Mouse (Mus musculus) stomach, postnatal 0 days (tissue): ENCODE results near the gene Smg9. TPM values are rescaled to one million over a fixed set of nuclear protein-coding genes. Genes with fewer than 3 reads are reported as not detected.
"Not testable (repeated sequence)": the region's sequence is repeated elsewhere in the genome, so short reads cannot be mapped to it uniquely, and the experiment has no call there.

Experiments used
- ATAC-seq: fragments of 200-750 bp; cut with Nextera tagmentation; 2 replicates; pipeline ENCODE4 v1.8.0; 2017; ENCODE audit not compliant: low FRiP score, low TSS enrichment
- DNase-seq: peaks from one replicate; pipeline ENCODE4 v3.0.0-alpha.2; 2016; ENCODE audit warnings: low spot score
- H3K27ac ChIP-seq: fragments of 300-500 bp; sonication (generic); replicated peaks from 2 replicates; pipeline ENCODE4 v1.5.1; 2014; ENCODE audit warnings: mild to moderate bottlenecking, control low read depth
- H3K27me3 ChIP-seq: fragments of 300-500 bp; sonication (generic); 2 replicates; pipeline ENCODE4 v1.6.1; 2014; ENCODE audit warnings: low read length; ENCODE audit not compliant: control insufficient read depth, insufficient read depth
- H3K36me3 ChIP-seq: fragments of 300-500 bp; sonication (generic); 2 replicates; pipeline ENCODE4 v1.6.1; 2014; ENCODE audit warnings: low read length, mixed read lengths; ENCODE audit not compliant: control insufficient read depth, insufficient read depth
- H3K4me1 ChIP-seq: fragments of 300-500 bp; sonication (generic); replicated peaks from 2 replicates; pipeline ENCODE4 v1.6.1; 2014; ENCODE audit warnings: antibody characterized with exemption; ENCODE audit not compliant: control insufficient read depth, insufficient read depth
- H3K4me2 ChIP-seq: fragments of 300-500 bp; sonication (generic); replicated peaks from 2 replicates; pipeline ENCODE4 v1.6.1; 2014; ENCODE audit warnings: low read depth, mild to moderate bottlenecking, control low read depth, moderate library complexity
- H3K4me3 ChIP-seq: fragments of 300-500 bp; sonication (generic); 2 replicates; pipeline ENCODE4 v1.5.1; 2014; ENCODE audit warnings: low read depth, low read length, control low read depth
- H3K9ac ChIP-seq: fragments of 300-500 bp; sonication (generic); 2 replicates; pipeline ENCODE4 v1.6.1; 2014; ENCODE audit warnings: mild to moderate bottlenecking, low read length, control low read depth, mixed read lengths
- H3K9me3 ChIP-seq: fragments of 300-500 bp; sonication (generic); 2 replicates; pipeline ENCODE4 v1.6.1; 2016; ENCODE audit warnings: low read length; ENCODE audit not compliant: control insufficient read depth
- CTCF ChIP-seq: IDR thresholded peaks from 2 replicates; pipeline ENCODE4 v1.5.1; 2016; ENCODE audit warnings: antibody characterized with exemption, low read depth, mild to moderate bottlenecking, moderate library complexity
- EP300 ChIP-seq: optimal IDR thresholded peaks from 2 replicates; pipeline ENCODE3; 2016; ENCODE audit warnings: antibody characterized with exemption
- WGBS: fragments of 180-500 bp; shearing (Covaris S2); extraction: QIAGEN DNeasy Blood & Tissue Kit; methylation state at CpG from one replicate; pipeline ENCODE4 v1.1.7; 2014; 5-methylcytosine and 5-hydroxymethylcytosine counted together
- polyA plus RNA-seq: library from polyadenylated mRNA; unstranded; fragments of >200 nt; fragmentation: Nextera tagmentation; extraction: Ambion mirVana; gene quantifications from 2 replicates; pipeline ENCODE4 v1.2.1, GENCODE M21; 2015

The Smg9 gene
- polyA plus RNA-seq, 1 experiment from 2014 or later, result 14.1 TPM

GRCm38 (mm10) chr7:24396832-24397231 lies 2.6 kb upstream of the Smg9 start:
- no peaks in the 10 kb centered on the region for H3K9me3 ChIP-seq
- H3K36me3 ChIP-seq, result no peaks in the 10 kb centered on the region
- WGBS, result 54% methylated on average over 11 of the region's 11 CpGs
- H3K9ac ChIP-seq, result no peak overlapping the region
- DNase-seq (no peak), ATAC-seq (no peak)
- TF ChIP-seq CTCF, result no peak
- no peak for TF ChIP-seq EP300
- H3K4me2 ChIP-seq, result no peak overlapping the region
- H3K4me1 ChIP-seq, result 0 out of 2 replicates have a peak, but pooled peaks cover 2% of the 10 kb centered on the region
- no peak overlapping the region for H3K4me3 ChIP-seq
- no peaks in the 10 kb centered on the region for H3K27me3 ChIP-seq
- no peak overlapping the region for H3K27ac ChIP-seq

- no peaks in the 10 kb centered on the region for H3K9me3 ChIP-seq
- H3K27ac ChIP-seq, result no peak overlapping the region
- 93% methylated on average over 7 of the region's 8 CpGs for WGBS
- no peak for TF ChIP-seq EP300
- TF ChIP-seq CTCF, result no peak
- no peak for DNase-seq
- 0 out of 2 replicates have a peak, but pooled peaks cover 2% of the 10 kb centered on the region for H3K4me1 ChIP-seq
- ATAC-seq, result no peak
- no peak overlapping the region for H3K4me3 ChIP-seq
- no peaks in the 10 kb centered on the region for H3K36me3 ChIP-seq
- H3K9ac ChIP-seq, result no peak overlapping the region
- no peaks in the 10 kb centered on the region for H3K27me3 ChIP-seq
- no peak overlapping the region for H3K4me2 ChIP-seq
These were observed 980 bp upstream of the Smg9 start for GRCm38 (mm10) chr7:24398364-24398913.

- Histone ChIP-seq H3K4me2 (peak overlapping the region; percentile 55), H3K4me1 (0 out of 2 replicates have a peak, but pooled peaks cover 2% of the 10 kb centered on the region), H3K4me3 (peak overlapping the region; percentile 60), H3K27me3 (no peaks in the 10 kb centered on the region), H3K9me3 (no peaks in the 10 kb centered on the region), H3K27ac (peak overlapping the region; percentile 98), H3K36me3 (no peaks in the 10 kb centered on the region), H3K9ac (peak overlapping the region; percentile 79)
- no peak for ATAC-seq
- WGBS, result 8% methylated on average over 3 of the region's 3 CpGs
- TF ChIP-seq EP300 (no peak), CTCF (no peak)
- DNase-seq, result no peak
These were observed 648 bp downstream of the Smg9 start for GRCm38 (mm10) chr7:24400082-24400452.

- H3K36me3 ChIP-seq, H3K4me1 ChIP-seq, H3K9me3 ChIP-seq, H3K27ac ChIP-seq, ATAC-seq, H3K4me3 ChIP-seq, H3K27me3 ChIP-seq, DNase-seq, H3K9ac ChIP-seq: not testable (repeated sequence)
- H3K4me2 ChIP-seq, result peak overlapping the region; percentile 55
- WGBS, result 85% methylated on average over 4 of the region's 4 CpGs
These were observed 1.1 kb downstream of the Smg9 start for GRCm38 (mm10) chr7:24400489-24400888.

GRCm38 (mm10) chr7:24402851-24403250 lies 3.4 kb downstream of the Smg9 start:
- ATAC-seq, result no peak
- WGBS, result 97% methylated on average over 9 of the region's 9 CpGs
- TF ChIP-seq EP300 (no peak), CTCF (peak; percentile 59)
- no peak overlapping the region for H3K4me2 ChIP-seq
- H3K9me3 ChIP-seq, result no peaks in the 10 kb centered on the region
- no peak overlapping the region for H3K4me3 ChIP-seq
- peaks cover 8% of the 10 kb centered on the region; the same call in 1 of the 2 replicates for H3K36me3 ChIP-seq
- no peak for DNase-seq
- no peak overlapping the region for H3K27ac ChIP-seq
- 0 out of 2 replicates have a peak, but pooled peaks cover 2% of the 10 kb centered on the region for H3K4me1 ChIP-seq
- H3K27me3 ChIP-seq, result no peaks in the 10 kb centered on the region
- H3K9ac ChIP-seq, result no peak overlapping the region

- Histone ChIP-seq H3K27ac (no peak overlapping the region), H3K9me3 (no peaks in the 10 kb centered on the region), H3K4me1 (no peaks in the 10 kb centered on the region), H3K27me3 (no peaks in the 10 kb centered on the region), H3K9ac (no peak overlapping the region), H3K4me2 (no peak overlapping the region), H3K36me3 (peaks cover 8% of the 10 kb centered on the region; the same call in 1 of the 2 replicates), H3K4me3 (no peak overlapping the region)
- DNase-seq, result no peak
- TF ChIP-seq CTCF, result no peak
- no peak for TF ChIP-seq EP300
- 89% methylated on average over 12 of the region's 13 CpGs for WGBS
- ATAC-seq, result no peak
These were observed 6.2 kb downstream of the Smg9 start for GRCm38 (mm10) chr7:24405649-24406048.
